Mouse (Mus musculus) testis, adult 2 months (tissue): ENCODE data around the gene Stk10. TPM values are rescaled to one million over a fixed set of nuclear protein-coding genes. Genes with fewer than 3 reads are reported as not detected.

Experiments used
- H3K27ac ChIP-seq: fragments of 200-500 bp; 2 replicates; pipeline ENCODE4 v1.5.1; 2012; ENCODE audit warnings: low read depth, low read length; ENCODE audit not compliant: control insufficient read depth, insufficient read depth
- H3K27me3 ChIP-seq: fragments of 200-500 bp; 2 replicates; pipeline ENCODE4 v1.6.1; 2012; ENCODE audit warnings: mild to moderate bottlenecking, low read length, moderate library complexity; ENCODE audit not compliant: control insufficient read depth, insufficient read depth
- H3K36me3 ChIP-seq: fragments of 200-500 bp; 2 replicates; pipeline ENCODE4 v1.6.1; 2012; ENCODE audit warnings: mild to moderate bottlenecking, low read length; ENCODE audit not compliant: control insufficient read depth, insufficient read depth
- H3K4me1 ChIP-seq: fragments of 200-500 bp; 2 replicates; pipeline ENCODE4 v1.6.1; 2012; ENCODE audit warnings: low read length; ENCODE audit not compliant: control insufficient read depth, insufficient read depth
- H3K4me3 ChIP-seq: fragments of 200-500 bp; 2 replicates; pipeline ENCODE4 v1.5.1; 2012; ENCODE audit warnings: low read depth, mild to moderate bottlenecking, low read length, moderate library complexity, mixed read lengths; ENCODE audit not compliant: control insufficient read depth
- CTCF ChIP-seq: fragments of 200-500 bp; IDR thresholded peaks from 2 replicates; pipeline ENCODE4 v1.5.1; 2012; ENCODE audit warnings: low read depth, mild to moderate bottlenecking, inconsistent platforms, low read length, moderate library complexity; ENCODE audit not compliant: control insufficient read depth, insufficient read depth, insufficient replicate concordance
- POLR2A ChIP-seq: fragments of 200-500 bp; IDR thresholded peaks from 2 replicates; pipeline ENCODE4 v1.6.1; 2012; ENCODE audit warnings: low read depth, mild to moderate bottlenecking, inconsistent platforms, low read length, moderate library complexity; ENCODE audit not compliant: control insufficient read depth
- polyA plus RNA-seq: library from polyadenylated mRNA; depleted of rRNA; stranded (reverse); fragments of >200 nt; gene quantifications from 2 replicates; pipeline ENCODE4 v1.2.3, GENCODE M21; 2012

Stk10 gene
- polyA plus RNA-seq, 1 experiment = 38.3 TPM

DNA sequence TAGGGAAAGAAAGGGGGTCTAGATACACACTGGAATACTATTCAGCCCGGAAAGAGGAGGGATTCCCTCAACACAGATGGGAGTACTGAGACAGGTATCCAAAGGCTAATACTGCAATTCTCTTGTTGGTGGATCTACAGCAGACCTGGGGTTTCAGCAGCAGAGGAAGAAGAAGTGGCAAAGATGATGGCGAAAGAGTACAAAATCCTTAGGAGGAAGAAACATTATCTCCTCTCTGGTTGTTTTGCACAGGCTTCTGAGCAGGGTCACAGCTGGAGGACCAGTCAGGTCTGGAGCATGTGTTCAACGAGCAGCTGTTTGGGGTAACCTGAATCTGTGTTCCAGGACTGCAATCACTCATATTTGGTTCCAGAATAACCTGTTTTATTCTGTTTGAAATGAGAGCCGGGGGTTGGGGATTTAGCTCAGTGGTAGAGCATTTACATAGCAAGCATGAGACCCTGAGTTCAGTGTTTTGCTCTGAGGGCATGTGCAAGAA, 96.7 kb downstream of the Stk10 start:
- TF ChIP-seq POLR2A (no peak), CTCF (no peak)
- Histone ChIP-seq H3K4me1 (no peaks in the 10 kb centered on the region), H3K27ac (no peak overlapping the region), H3K4me3 (no peak overlapping the region), H3K27me3 (no peaks in the 10 kb centered on the region), H3K36me3 (no peaks in the 10 kb centered on the region)

DNA sequence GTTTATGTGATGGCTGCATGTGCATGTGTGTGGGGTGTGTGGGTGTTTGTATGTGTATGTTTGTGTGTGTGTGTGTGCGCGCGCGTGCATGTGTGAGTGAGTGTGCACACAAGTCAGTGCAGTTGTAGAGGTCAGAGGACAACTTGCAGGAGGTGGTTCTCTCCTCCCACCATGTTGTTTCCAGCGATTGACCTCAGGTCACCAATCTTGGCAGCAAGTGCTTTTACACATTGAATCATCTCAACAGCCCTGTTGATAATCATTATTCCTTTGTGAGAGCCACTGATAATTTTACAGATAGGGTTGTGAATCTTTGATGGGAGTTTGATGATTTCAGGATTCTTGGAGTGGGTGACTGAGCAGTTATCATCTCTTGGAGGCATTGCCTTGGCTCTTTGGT, 99.6 kb downstream of the Stk10 start:
- TF ChIP-seq CTCF = no peak
- TF ChIP-seq POLR2A = no peak
- Histone ChIP-seq H3K4me1 (no peaks in the 10 kb centered on the region), H3K27ac (no peak overlapping the region), H3K36me3 (no peaks in the 10 kb centered on the region), H3K4me3 (no peak overlapping the region), H3K27me3 (no peaks in the 10 kb centered on the region)

DNA sequence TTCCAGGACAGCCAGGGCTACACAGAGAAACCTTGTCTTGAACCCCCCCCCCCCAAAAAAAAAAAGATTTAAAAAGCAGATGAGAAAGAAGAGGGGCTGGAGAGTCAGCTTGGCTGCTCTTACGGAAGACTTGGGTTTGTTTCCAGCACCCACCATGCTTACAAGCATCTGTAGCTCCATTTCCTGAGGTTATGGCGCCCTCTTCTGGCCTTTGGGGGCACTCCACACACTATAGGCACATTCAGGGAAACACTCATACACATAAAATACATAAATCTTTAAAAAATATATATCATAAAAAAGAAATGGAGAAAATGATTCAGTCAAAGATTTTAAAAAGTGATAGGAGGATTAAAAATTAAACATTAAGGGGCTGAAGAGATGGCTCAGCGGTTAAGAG, 100.4 kb downstream of the Stk10 start:
- H3K36me3 ChIP-seq = no peaks in the 10 kb centered on the region
- no peak overlapping the region for H3K4me3 ChIP-seq
- TF ChIP-seq POLR2A = no peak
- peak; percentile 51; the same call in 1 of the 2 replicates for TF ChIP-seq CTCF
- no peaks in the 10 kb centered on the region for H3K27me3 ChIP-seq
- no peak overlapping the region for H3K27ac ChIP-seq
- no peaks in the 10 kb centered on the region for H3K4me1 ChIP-seq

DNA sequence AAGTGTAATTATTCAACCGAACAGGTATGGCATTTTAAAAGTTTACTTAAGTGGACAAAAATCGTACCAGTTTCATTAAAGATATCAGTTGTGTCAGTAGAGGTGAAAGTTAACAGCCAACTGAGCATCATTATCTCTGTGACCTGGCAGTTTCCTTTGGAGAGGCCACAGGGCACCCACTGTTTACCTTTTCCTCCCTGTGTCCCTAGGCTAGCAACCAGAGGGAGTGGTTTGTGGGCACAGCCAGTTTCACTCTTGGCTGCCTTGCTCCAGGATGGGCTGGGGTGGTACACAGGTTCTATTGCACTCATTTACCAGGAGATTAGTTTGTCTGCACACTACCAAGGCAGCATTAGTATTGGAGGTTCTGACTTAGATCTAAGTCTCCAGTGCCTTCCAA, 101.0 kb downstream of the Stk10 start:
- no peaks in the 10 kb centered on the region for H3K36me3 ChIP-seq
- TF ChIP-seq CTCF = no peak
- no peak for TF ChIP-seq POLR2A
- H3K4me1 ChIP-seq = no peaks in the 10 kb centered on the region
- H3K27me3 ChIP-seq = no peaks in the 10 kb centered on the region
- H3K27ac ChIP-seq = no peak overlapping the region
- H3K4me3 ChIP-seq = no peak overlapping the region

DNA sequence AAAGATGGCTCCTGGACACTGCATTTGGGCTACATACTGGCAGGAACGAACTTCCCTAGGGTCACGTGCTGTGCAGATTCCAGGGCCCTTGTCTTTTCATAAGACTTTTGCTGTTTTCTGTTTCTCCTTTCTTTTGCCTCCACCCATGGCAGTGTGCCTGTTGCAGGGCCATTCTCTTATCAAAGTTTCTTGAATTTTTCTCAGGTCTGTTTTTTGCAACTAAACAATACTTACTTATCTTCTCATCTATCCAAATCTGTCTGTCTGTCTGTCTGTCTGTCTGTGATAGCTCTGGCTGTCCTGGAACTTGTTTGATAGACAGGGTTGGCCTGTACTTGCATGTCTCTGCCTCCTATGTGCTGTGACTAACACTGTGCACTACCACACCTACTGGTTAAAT, 101.7 kb downstream of the Stk10 start:
- Histone ChIP-seq H3K27me3 (no peaks in the 10 kb centered on the region), H3K36me3 (no peaks in the 10 kb centered on the region), H3K4me3 (no peak overlapping the region), H3K27ac (no peak overlapping the region), H3K4me1 (no peaks in the 10 kb centered on the region)
- no peak for TF ChIP-seq CTCF
- TF ChIP-seq POLR2A = no peak

DNA sequence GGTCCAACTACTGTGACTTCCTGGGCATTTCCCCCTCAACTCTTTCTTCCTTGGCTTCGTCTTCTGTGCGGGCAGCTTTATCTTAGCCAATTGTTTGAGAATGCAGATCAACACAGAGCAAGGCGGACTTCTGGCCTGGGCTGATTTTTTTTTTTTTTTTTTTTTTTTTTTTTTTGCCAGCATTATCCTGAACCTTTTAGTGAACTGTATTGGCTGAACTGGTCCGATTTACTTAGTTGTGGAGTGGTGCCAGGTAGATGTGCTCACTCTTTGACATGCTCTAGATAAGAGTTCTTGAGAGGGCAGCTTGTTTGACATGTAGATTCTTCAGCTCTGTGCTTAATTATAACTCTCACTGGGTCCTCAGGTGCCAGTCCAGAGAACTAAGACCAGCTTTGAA, 103.2 kb downstream of the Stk10 start:
- Histone ChIP-seq H3K36me3 (no peaks in the 10 kb centered on the region), H3K27me3 (no peaks in the 10 kb centered on the region), H3K4me3 (no peak overlapping the region), H3K27ac (no peak overlapping the region), H3K4me1 (no peaks in the 10 kb centered on the region)
- TF ChIP-seq POLR2A (no peak), CTCF (no peak)

DNA sequence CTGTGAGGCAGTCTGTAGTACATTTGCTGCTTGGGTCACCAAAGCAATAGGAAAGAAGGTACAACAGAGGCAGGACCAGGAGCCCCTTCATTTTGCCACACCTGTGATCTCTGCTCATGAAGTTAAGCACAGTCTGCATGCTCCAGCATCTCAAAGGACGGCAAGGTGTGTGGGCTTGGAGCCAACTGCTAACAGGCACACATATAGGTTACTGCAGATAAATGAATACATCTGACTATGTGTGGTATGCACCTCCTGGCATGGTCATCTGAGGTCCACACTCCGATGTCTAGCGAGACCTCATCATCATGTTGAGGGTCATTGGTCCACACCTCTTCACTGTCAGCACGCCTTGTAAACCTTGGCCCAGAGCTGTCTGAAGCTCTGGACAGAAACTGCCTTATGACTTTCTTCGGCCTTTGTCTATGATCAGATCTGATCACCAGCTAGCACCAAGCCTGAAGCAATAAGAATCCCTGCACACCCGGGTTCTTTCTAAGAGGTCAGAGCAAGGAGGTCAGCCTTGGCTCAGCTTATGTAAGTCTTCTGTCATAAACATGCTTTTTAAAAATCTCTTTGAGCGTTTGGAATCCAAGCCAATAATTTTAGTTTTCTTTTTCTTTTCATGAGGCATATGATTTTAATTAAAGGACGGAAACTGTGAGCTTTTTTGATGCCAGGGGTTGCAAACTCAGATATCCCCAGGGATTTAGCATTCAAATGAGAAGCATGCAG, 105.6 kb downstream of the Stk10 start:
- TF ChIP-seq CTCF (no peak), POLR2A (no peak)
- no peak overlapping the region for H3K27ac ChIP-seq
- H3K4me1 ChIP-seq = no peaks in the 10 kb centered on the region
- no peak overlapping the region for H3K4me3 ChIP-seq
- H3K36me3 ChIP-seq = no peaks in the 10 kb centered on the region
- H3K27me3 ChIP-seq = no peaks in the 10 kb centered on the region

DNA sequence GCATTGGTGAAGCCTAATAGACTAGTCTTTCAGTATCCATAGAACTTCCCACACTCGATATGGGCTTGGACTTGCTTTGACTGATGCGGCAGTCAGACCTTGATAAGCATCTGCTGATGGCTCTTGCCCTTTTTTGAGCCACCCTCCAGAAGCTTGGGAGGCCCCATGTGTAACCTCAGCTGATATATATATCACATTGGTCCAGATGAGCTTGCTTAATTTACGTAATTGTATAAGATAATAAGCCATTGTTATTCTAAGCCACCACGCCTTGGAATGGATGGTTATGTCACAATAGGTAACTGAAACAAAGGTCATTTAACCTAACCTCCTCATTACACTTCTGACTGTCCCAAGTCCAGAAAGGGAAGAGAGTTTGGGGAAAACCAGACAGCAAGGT, 107.5 kb downstream of the Stk10 start:
- no peaks in the 10 kb centered on the region for H3K36me3 ChIP-seq
- H3K27me3 ChIP-seq = no peaks in the 10 kb centered on the region
- TF ChIP-seq POLR2A (no peak), CTCF (no peak)
- no peak overlapping the region for H3K4me3 ChIP-seq
- no peak overlapping the region for H3K27ac ChIP-seq
- no peaks in the 10 kb centered on the region for H3K4me1 ChIP-seq
